Mouse (Mus musculus): Measurements from ENCODE around the gene Tmem199. TPM values are rescaled to one million over a fixed set of nuclear protein-coding genes. Genes with fewer than 3 reads are reported as not detected.

The Tmem199 gene
- polyA plus RNA-seq, 1 experiment from 2014 or later = 73.7 TPM

DNA sequence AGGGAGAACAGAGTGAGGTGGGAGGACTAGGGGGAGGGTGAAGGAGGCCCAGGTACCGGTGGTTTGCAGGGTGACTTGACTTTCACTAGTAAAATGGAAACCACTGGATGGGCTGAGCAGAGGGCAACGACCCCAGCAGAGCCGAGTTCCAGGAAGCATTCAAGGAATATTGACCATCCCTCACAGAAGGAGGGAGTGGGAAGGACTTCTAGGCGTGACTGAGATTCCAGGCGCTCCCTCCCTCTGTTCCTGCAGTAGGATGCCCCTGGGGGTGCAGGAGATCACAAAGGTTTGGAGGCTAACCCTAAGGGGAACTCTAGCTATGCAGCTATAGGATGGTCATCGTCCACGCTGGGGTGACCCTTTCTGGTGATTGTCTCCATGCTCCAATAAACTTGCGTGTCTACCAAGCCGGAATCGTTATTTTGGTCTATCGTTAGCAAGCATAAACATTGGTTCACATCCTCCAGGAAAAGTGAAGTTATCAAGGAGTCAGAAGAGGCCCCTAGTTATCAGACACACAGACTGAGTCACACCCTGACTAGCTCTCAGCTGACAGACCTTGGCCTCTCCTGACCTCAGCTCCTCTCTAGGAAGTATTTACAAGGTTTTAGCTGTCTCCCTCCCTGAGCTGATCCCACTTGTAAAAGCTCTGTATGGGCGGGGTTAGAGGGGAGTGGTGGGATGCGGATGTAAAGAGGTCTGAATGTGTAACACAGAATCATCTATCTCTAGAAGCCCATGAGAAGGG, 48.5 kb downstream of the Tmem199 start:
- WGBS = 62% methylated on average over 13 of the region's 13 CpGs

DNA sequence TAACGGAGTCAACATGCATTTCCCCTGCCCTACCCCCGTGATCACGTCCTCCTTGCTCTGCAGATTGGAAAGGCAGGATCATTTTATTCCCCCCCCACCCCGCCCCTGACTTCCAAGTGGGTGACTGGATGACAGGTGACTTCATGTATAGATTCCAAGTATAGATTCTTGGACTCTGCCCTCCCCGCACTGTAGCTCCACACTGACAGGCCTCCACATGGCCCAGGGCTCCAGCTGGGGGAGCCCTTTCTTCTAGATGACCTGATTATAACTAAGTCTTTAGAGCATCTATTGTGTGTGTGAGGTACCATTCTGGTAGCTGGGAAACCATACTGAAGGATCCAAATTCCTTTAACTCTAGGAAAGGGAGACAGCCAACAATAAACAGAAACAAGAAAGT, 49.3 kb downstream of the Tmem199 start:
- peaks cover 36% of the 10 kb centered on the region for H3K4me1 ChIP-seq
- no peak overlapping the region for H3K4me3 ChIP-seq
- WGBS = 75% methylated on average over 5 of the region's 5 CpGs

More for the DNA sequence above, 48.5 kb downstream of the Tmem199 start:
- no peak overlapping the region for H3K27ac ChIP-seq
- H3K4me3 ChIP-seq = no peak overlapping the region
- no peaks in the 10 kb centered on the region for H3K9me3 ChIP-seq (replicated peaks)
- no peaks in the 10 kb centered on the region for H3K36me3 ChIP-seq
- peaks cover 36% of the 10 kb centered on the region for H3K4me1 ChIP-seq
- no peaks in the 10 kb centered on the region for H3K27me3 ChIP-seq (ENCODE audit: low read depth, poor library complexity, severe bottlenecking)
- DNase-seq (ENCODE audit: low spot score) = no peak

DNA sequence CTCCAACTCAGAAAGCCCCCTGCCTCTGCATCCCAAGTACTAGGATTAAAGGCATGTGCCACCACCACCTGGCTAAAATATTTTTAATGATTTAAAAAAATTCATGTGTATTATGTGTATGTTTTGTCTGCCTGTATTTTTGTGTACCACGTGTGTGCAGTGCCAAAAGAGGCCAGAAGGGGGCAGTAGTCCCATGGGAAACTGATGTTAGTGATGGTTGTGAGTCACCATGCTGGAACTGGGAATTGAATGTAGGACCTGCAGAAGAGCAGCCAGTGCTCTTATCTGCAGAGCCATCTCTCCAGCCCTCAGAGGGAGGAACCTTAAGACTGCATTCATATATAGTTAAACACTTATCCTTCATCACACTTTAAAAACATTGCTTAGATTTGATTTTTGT, 50.1 kb downstream of the Tmem199 start:
- 66% methylated on average over 1 of the region's 1 CpGs for WGBS
- no peak overlapping the region for H3K4me3 ChIP-seq

More for the DNA sequence above, 49.3 kb downstream of the Tmem199 start:
- no peak overlapping the region for H3K27ac ChIP-seq
- no peaks in the 10 kb centered on the region for H3K9me3 ChIP-seq (replicated peaks)
- H3K27me3 ChIP-seq (ENCODE audit: low read depth, poor library complexity, severe bottlenecking) = no peaks in the 10 kb centered on the region
- H3K36me3 ChIP-seq = no peaks in the 10 kb centered on the region
- no peak for DNase-seq (ENCODE audit: low spot score)

DNA sequence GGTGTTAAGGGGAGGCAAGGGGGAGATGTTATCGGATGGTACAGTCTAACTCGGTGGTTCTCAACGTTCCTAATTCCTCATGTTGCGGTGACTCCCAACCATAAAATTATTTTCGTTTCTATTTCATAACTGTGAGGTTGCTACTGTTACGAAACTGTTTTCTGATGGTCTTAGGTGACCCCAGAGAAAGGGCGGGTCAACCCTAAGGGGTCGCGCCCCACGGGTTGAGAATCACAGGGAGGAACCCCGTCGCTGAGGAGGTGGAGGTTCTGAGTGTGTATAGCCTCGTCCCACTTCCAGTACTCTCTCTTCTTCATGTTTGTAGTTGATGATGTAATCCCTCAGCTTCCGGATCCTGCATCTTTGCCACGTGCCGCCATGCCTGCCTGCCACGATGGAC, 53.2 kb downstream of the Tmem199 start:
- Histone ChIP-seq H3K27me3 (ENCODE audit: low read depth, poor library complexity, severe bottlenecking) (no peaks in the 10 kb centered on the region), H3K9me3 (replicated peaks) (no peaks in the 10 kb centered on the region), H3K4me1 (peaks cover 13% of the 10 kb centered on the region), H3K4me3 (no peak overlapping the region), H3K36me3 (no peaks in the 10 kb centered on the region), H3K27ac (no peak overlapping the region)
- DNase-seq (ENCODE audit: low spot score) = no peak
- WGBS = 86% methylated on average over 17 of the region's 17 CpGs

More for the DNA sequence above, 50.1 kb downstream of the Tmem199 start:
- Histone ChIP-seq H3K9me3 (replicated peaks) (no peaks in the 10 kb centered on the region), H3K4me1 (peaks cover 34% of the 10 kb centered on the region), H3K27me3 (ENCODE audit: low read depth, poor library complexity, severe bottlenecking) (no peaks in the 10 kb centered on the region), H3K36me3 (no peaks in the 10 kb centered on the region), H3K27ac (no peak overlapping the region)
- DNase-seq (ENCODE audit: low spot score) = no peak

Other genes with a start within 250 kb of the Tmem199 start
- gene BC030499, start 221.3 kb downstream of the Tmem199 start, polyA plus RNA-seq (2016; fragmentation: Nextera tagmentation; extraction: Ambion mirVana) = 0.31 TPM in 2 replicates
- gene Spag5, start 210.6 kb downstream of the Tmem199 start, polyA plus RNA-seq (2016; fragmentation: Nextera tagmentation; extraction: Ambion mirVana) = 72.8 and 84.8 TPM in 2 replicates
- 2.0 and 4.3 TPM in 2 replicates for gene Aldoc, start 189.2 kb downstream of the Tmem199 start, polyA plus RNA-seq (2016; fragmentation: Nextera tagmentation; extraction: Ambion mirVana)
- 80.3 and 83.6 TPM in 2 replicates for gene Pigs, start 183.8 kb downstream of the Tmem199 start, polyA plus RNA-seq (2016; fragmentation: Nextera tagmentation; extraction: Ambion mirVana)
- gene Unc119, start 168.7 kb downstream of the Tmem199 start, polyA plus RNA-seq (2016; fragmentation: Nextera tagmentation; extraction: Ambion mirVana) = 77.9 and 83.0 TPM in 2 replicates
- 0.06 TPM in 1 of 2 replicates, not detected in the other for gene Foxn1, start 125.6 kb downstream of the Tmem199 start, polyA plus RNA-seq (2016; fragmentation: Nextera tagmentation; extraction: Ambion mirVana)
- not detected in 2 replicates for gene Slc13a2, start 90.0 kb downstream of the Tmem199 start, polyA plus RNA-seq (2016; fragmentation: Nextera tagmentation; extraction: Ambion mirVana)
- 15.0 and 18.1 TPM in 2 replicates for gene Slc46a1, start 46.5 kb downstream of the Tmem199 start, polyA plus RNA-seq (2016; fragmentation: Nextera tagmentation; extraction: Ambion mirVana)
- 2.3 and 2.5 TPM in 2 replicates for gene Sarm1, start 14.4 kb downstream of the Tmem199 start, polyA plus RNA-seq (2016; fragmentation: Nextera tagmentation; extraction: Ambion mirVana)
- gene Vtn, start 13.1 kb downstream of the Tmem199 start, polyA plus RNA-seq (2016; fragmentation: Nextera tagmentation; extraction: Ambion mirVana) = 0.11 TPM in 1 of 2 replicates, not detected in the other
- not detected in 2 replicates for gene Sebox, start 8.7 kb downstream of the Tmem199 start, polyA plus RNA-seq (2016; fragmentation: Nextera tagmentation; extraction: Ambion mirVana)
- 179 TPM in 2 replicates for gene Poldip2, start within 50 bp of the Tmem199 start, polyA plus RNA-seq (2016; fragmentation: Nextera tagmentation; extraction: Ambion mirVana)
- 92.4 and 94.1 TPM in 2 replicates for gene Tnfaip1, start 24.2 kb upstream of the Tmem199 start, polyA plus RNA-seq (2016; fragmentation: Nextera tagmentation; extraction: Ambion mirVana)
- gene Ift20, start 24.2 kb upstream of the Tmem199 start, polyA plus RNA-seq (2016; fragmentation: Nextera tagmentation; extraction: Ambion mirVana) = 85.7 and 97.9 TPM in 2 replicates
- gene Tmem97, start 38.6 kb upstream of the Tmem199 start, polyA plus RNA-seq (2016; fragmentation: Nextera tagmentation; extraction: Ambion mirVana) = 87.7 and 104 TPM in 2 replicates
- 11.4 and 11.7 TPM in 2 replicates for gene Nlk, start 185.2 kb upstream of the Tmem199 start, polyA plus RNA-seq (2016; fragmentation: Nextera tagmentation; extraction: Ambion mirVana)
- 36.4 and 37.2 TPM in 2 replicates for gene Ccnq, start 239.6 kb upstream of the Tmem199 start, polyA plus RNA-seq (2016; fragmentation: Nextera tagmentation; extraction: Ambion mirVana)